Mouse (Mus musculus) CH12.LX (cell line): ENCODE results near the gene Ttc22.

ENCODE experiments used
- CTCF ChIP-seq, 2 experiments: IDR thresholded peaks in 1 of 2; conservative IDR thresholded peaks in 1 of 2; 2 replicates each; pipeline ENCODE4 v1.5.1; 2011 to 2012; ENCODE audit warnings: low read depth in 2 of 2, low read length in 2 of 2, improper control_type of control experiment in 1 of 2, inconsistent platforms in 1 of 2, mild to moderate bottlenecking in 1 of 2, moderate library complexity in 1 of 2
- E2F4 ChIP-seq: IDR thresholded peaks from 2 replicates; pipeline ENCODE4 v1.6.1; 2011; ENCODE audit warnings: low read depth, low read length, improper control_type of control experiment; ENCODE audit not compliant: insufficient replicate concordance
- EP300 ChIP-seq: IDR thresholded peaks from 2 replicates; pipeline ENCODE4 v1.6.1; 2011; ENCODE audit warnings: low read length, improper control_type of control experiment
- HCFC1 ChIP-seq: IDR thresholded peaks from 2 replicates; pipeline ENCODE4 v1.6.1; 2012; ENCODE audit warnings: low read depth, mild to moderate bottlenecking, inconsistent platforms, low read length, improper control_type of control experiment
- JUND ChIP-seq: conservative IDR thresholded peaks from 2 replicates; pipeline ENCODE4 v1.6.1; 2011; ENCODE audit warnings: low read depth, low read length, improper control_type of control experiment
- MAX ChIP-seq: IDR thresholded peaks from 2 replicates; pipeline ENCODE4 v1.6.1; 2011; ENCODE audit warnings: low read length, improper control_type of control experiment
- MXI1 ChIP-seq: IDR thresholded peaks from 2 replicates; pipeline ENCODE4 v1.6.1; 2011; ENCODE audit warnings: mild to moderate bottlenecking, low read depth, low read length, improper control_type of control experiment
- MYC ChIP-seq: IDR thresholded peaks from 2 replicates; pipeline ENCODE4 v1.6.1; 2011; ENCODE audit warnings: low read depth, mild to moderate bottlenecking, improper control_type of control experiment, low read length
- NELFE ChIP-seq: IDR thresholded peaks from 2 replicates; pipeline ENCODE4 v1.6.1; 2011; ENCODE audit warnings: low read depth, low read length, improper control_type of control experiment
- POLR2A ChIP-seq: IDR thresholded peaks from 2 replicates; pipeline ENCODE4 v1.6.1; 2011; ENCODE audit warnings: low read depth, mild to moderate bottlenecking, improper control_type of control experiment, low read length
- POLR2AphosphoS2 ChIP-seq: IDR thresholded peaks from 2 replicates; pipeline ENCODE4 v1.6.1; 2011; ENCODE audit warnings: low read depth, low read length, improper control_type of control experiment
- ZNF384 ChIP-seq: IDR thresholded peaks from 2 replicates; pipeline ENCODE4 v1.6.1; 2012; ENCODE audit warnings: low read depth, low read length, improper control_type of control experiment, inconsistent platforms

- TF ChIP-seq E2F4 (no peak), CTCF (conservative IDR thresholded peaks at IDR 0.05 in 1 of 2, IDR thresholded peaks at IDR 0.05 in 1 of 2; ENCODE audit: low read depth in 2 of 2, low read length in 2 of 2) (no peak), ZNF384 (no peak), MAX (no peak), EP300 (no peak), POLR2A (no peak), JUND (no peak), HCFC1 (no peak), MXI1 (no peak), NELFE (no peak), MYC (no peak), POLR2AphosphoS2 (no peak)
Measured at GRCm38 (mm10) chr4:106665673-106666072, 43.4 kb downstream of the Ttc22 start.
